Mouse (Mus musculus): ENCODE results near the gene Fam47e.
A peak's percentile ranks its signal among the peaks of the same experiment; 100 is the strongest.

The Fam47e gene

GRCm38 (mm10) chr5:92602691-92603690 lies 48.1 kb downstream of the Fam47e start, which contains the start of gene Stbd1:
Gene Stbd1, plus strand, starts transcription at chr5:92603041.
- peak; percentile 50 for DNase-seq (ENCODE audit: low spot score)

- peak; percentile 9 for DNase-seq (ENCODE audit: low spot score)
Observed at GRCm38 (mm10) chr5:92604452-92605247, 49.8 kb downstream of the Fam47e start.

GRCm38 (mm10) chr5:92607492-92608229 lies 52.8 kb downstream of the Fam47e start:
- DNase-seq (ENCODE audit: low spot score): no peak

- no peak for DNase-seq (ENCODE audit: low spot score)
Observed at GRCm38 (mm10) chr5:92612756-92613155, 57.9 kb downstream of the Fam47e start.

- DNase-seq (ENCODE audit: low spot score): no peak
Observed at GRCm38 (mm10) chr5:92621883-92622282, 67.0 kb downstream of the Fam47e start.

GRCm38 (mm10) chr5:92627896-92628295 lies 73.0 kb downstream of the Fam47e start:
- no peak for DNase-seq (ENCODE audit: low spot score)

- DNase-seq (ENCODE audit: low spot score): no peak
Observed at GRCm38 (mm10) chr5:92633526-92633925, 78.7 kb downstream of the Fam47e start.

GRCm38 (mm10) chr5:92634916-92635315 lies 80.0 kb downstream of the Fam47e start:
- no peak for DNase-seq (ENCODE audit: low spot score)

GRCm38 (mm10) chr5:92635891-92636290 lies 81.0 kb downstream of the Fam47e start:
- DNase-seq (ENCODE audit: low spot score): no peak

- DNase-seq (ENCODE audit: low spot score): no peak
Observed at GRCm38 (mm10) chr5:92640861-92641260, 86.0 kb downstream of the Fam47e start.
